Mouse (Mus musculus) cerebellum, adult 2 months (tissue): Measurements from ENCODE around the gene Kcnk5.

Source experiments
- CTCF ChIP-seq: fragments of 200-500 bp; IDR thresholded peaks from 2 replicates; pipeline ENCODE4 v1.5.1; 2011; ENCODE audit warnings: low read depth, mild to moderate bottlenecking, control low read depth, low read length, moderate library complexity, borderline replicate concordance; ENCODE audit not compliant: insufficient read depth
- POLR2A ChIP-seq: fragments of 200-500 bp; IDR thresholded peaks from 2 replicates; pipeline ENCODE4 v1.6.1; 2011; ENCODE audit warnings: low read length, control low read depth, borderline replicate concordance; ENCODE audit not compliant: insufficient read depth

DNA sequence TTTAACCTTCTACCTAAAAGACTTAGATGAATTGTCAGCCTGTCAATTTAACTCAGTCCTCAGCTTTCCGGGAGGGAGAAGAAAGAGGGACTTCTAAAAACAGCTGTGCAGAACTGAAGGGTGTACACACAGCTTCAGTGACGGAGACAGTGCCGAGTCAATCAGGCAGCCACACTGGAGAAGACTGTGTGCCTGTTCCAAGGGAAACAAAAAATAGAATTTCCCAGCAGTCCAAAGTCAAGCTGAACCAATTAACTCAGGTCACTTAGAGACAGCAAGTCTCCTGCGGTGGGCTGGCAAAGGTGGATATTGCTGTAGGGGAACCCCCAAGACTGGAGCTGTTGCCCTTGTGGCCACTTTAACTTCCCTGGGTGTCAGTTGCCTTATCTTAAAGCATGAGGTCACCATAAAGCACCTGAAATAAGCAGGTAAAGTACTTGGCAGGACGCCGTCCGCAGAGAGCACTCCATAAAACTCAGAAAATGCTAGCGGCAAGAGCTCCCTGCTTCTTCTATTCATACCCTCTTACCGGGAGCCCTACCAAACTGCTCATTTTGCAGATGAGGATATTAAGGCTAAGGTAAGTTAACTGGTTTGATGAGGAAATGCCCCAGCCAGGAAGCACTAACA is 4.0 kb downstream of the Kcnk5 start:
- TF ChIP-seq CTCF (no peak), POLR2A (no peak)
